Mouse (Mus musculus) stomach, embryonic 14.5 days (tissue): ENCODE measurements around the gene Selplg. TPM values are rescaled to one million over a fixed set of nuclear protein-coding genes. Genes with fewer than 3 reads are reported as not detected.

Source experiments
- ATAC-seq: fragments of 200-750 bp; cut with Nextera tagmentation; 2 replicates; pipeline ENCODE4 v1.8.0; 2017; ENCODE audit warnings: low read depth, moderate TSS enrichment; ENCODE audit not compliant: insufficient number of reproducible peaks, insufficient read depth, low FRiP score
- H3K27ac ChIP-seq: fragments of 300-500 bp; sonication (generic); 2 replicates; pipeline ENCODE4 v1.5.1; 2014; ENCODE audit warnings: mild to moderate bottlenecking, low read length, moderate library complexity, mixed read lengths
- H3K27me3 ChIP-seq: fragments of 300-500 bp; sonication (generic); 2 replicates; pipeline ENCODE4 v1.6.1; 2014; ENCODE audit warnings: low read length, control low read depth, mixed read lengths; ENCODE audit not compliant: control insufficient read depth, insufficient read depth
- H3K36me3 ChIP-seq: fragments of 300-500 bp; sonication (generic); 2 replicates; pipeline ENCODE4 v1.6.1; 2014; ENCODE audit warnings: mild to moderate bottlenecking, control low read depth, low read length, moderate library complexity, mixed read lengths; ENCODE audit not compliant: control insufficient read depth, insufficient read depth
- H3K4me1 ChIP-seq: fragments of 300-500 bp; sonication (generic); 2 replicates; pipeline ENCODE4 v1.6.1; 2014; ENCODE audit warnings: low read length, control low read depth, mixed read lengths; ENCODE audit not compliant: control insufficient read depth, insufficient read depth
- H3K4me2 ChIP-seq: fragments of 300-500 bp; sonication (generic); replicated peaks from 2 replicates; pipeline ENCODE4 v1.6.1; 2014; ENCODE audit warnings: low read depth, low read length, control low read depth
- H3K4me3 ChIP-seq: fragments of 300-500 bp; sonication (generic); 2 replicates; pipeline ENCODE4 v1.5.1; 2014; ENCODE audit warnings: low read depth, low read length, control low read depth
- H3K9ac ChIP-seq: fragments of 300-500 bp; sonication (generic); replicated peaks from 2 replicates; pipeline ENCODE4 v1.6.1; 2014; ENCODE audit warnings: low read depth, mild to moderate bottlenecking, control low read depth, low read length, moderate library complexity, mixed read lengths
- H3K9me3 ChIP-seq: fragments of 300-500 bp; sonication (generic); 2 replicates; pipeline ENCODE4 v1.6.1; 2016; ENCODE audit warnings: low read depth, low read length, control low read depth; ENCODE audit not compliant: control insufficient read depth
- WGBS: fragments of 180-500 bp; shearing (Covaris S2); extraction: QIAGEN DNeasy Blood & Tissue Kit; methylation state at CpG from one replicate; pipeline ENCODE4 v1.1.7; 2014; 5-methylcytosine and 5-hydroxymethylcytosine counted together
- polyA plus RNA-seq: library from polyadenylated mRNA; unstranded; fragments of >200 nt; fragmentation: Nextera tagmentation; extraction: Ambion mirVana; gene quantifications from 2 replicates; pipeline ENCODE4 v1.2.1, GENCODE M21; 2014

Gene Selplg
- polyA plus RNA-seq, 1 experiment from 2014 or later: 4.5 TPM

DNA sequence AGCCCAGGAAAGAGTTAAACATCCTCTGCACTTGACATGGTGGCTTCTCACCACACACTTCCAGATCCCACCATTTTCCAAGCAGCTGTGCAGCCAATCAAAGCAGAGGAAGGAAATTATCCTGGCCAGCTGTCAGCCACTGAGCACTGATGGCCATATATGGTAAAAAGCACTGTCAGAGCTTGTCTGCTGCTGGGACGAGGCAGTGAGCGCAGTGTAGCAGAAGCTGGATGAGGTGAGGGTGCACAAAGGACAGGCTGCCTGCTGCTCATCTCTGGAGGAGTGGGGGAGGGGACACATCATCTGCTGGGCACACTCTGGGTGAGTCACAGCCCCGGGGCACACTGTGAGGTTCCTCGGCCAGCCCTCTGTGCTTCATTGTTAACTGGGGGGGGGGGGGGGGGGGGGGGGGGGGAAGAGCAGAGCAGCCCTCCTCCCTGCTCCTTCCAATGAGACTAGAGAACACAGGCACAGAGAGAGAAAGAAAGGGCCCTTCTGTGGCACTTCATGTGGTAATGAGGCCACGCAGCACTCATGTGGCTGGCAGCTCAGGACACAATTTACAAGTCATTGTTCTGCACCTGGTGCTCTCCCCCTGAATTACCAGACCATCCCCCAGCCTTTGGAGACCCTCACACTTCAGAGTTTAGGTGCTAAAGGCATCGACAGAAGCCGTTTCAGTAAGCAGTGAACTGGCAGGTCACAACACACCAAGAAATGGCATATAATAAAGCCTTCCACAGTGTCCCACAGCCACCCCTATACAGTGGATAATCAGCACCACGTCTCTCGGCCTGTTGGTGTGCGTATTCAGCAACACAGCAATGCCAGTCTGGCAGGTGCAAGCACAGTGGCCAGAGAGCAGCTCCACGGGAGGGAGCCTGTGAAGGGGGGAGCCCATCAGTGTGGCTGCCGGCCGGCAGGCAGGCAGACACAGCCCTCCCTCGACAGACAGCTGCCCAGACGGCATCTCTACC, 40.8 kb upstream of the Selplg start:
- Histone ChIP-seq H3K4me2 (peak overlapping the region; percentile 37), H3K27me3 (no peaks in the 10 kb centered on the region), H3K4me1 (peaks cover 58% of the 10 kb centered on the region), H3K27ac (peak overlapping the region; percentile 92), H3K9ac (peak overlapping the region; percentile 11; the same call in 1 of the 2 replicates), H3K9me3 (no peaks in the 10 kb centered on the region), H3K36me3 (no peaks in the 10 kb centered on the region), H3K4me3 (peak overlapping the region; percentile 12; the same call in 1 of the 2 replicates)
- 15% methylated on average over 15 of the region's 15 CpGs for WGBS
- ATAC-seq: peak; percentile 82

DNA sequence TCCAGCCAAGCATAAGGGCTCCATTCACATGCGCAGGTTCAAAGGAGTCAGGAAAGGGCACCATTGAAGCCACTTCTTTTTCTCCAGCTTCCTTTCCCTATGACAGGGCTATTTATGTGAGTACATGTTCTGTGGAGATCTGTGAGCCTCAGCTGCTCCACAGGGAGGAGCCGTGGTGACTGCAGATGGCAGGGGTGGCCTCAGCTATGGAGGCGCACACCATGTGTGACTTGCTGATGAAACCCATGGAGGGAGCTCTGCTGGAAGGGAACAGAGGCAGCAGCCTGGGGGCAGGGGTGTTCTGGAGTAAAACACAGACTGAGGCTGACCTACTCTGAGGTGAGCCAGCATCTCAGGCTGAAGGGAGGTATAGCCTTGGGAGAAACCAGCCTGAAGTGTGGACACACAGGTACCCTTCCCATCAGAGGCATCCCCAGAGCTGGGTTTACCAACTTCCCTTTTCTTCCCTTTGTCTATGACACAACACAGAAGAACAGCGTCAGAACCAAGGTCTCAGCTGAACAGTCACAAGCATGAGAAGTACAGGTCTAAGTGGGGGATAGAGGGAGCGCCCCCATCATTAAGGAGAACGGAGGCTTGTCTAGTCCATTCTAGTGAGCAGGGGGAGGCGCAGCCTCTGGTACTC, 39.6 kb upstream of the Selplg start:
- ATAC-seq: no peak
- no peaks in the 10 kb centered on the region for H3K9me3 ChIP-seq
- H3K9ac ChIP-seq: no peak overlapping the region
- peak overlapping the region; percentile 85; the same call in 1 of the 2 replicates for H3K27ac ChIP-seq
- H3K27me3 ChIP-seq: no peaks in the 10 kb centered on the region
- WGBS: 84% methylated on average over 7 of the region's 7 CpGs
- no peaks in the 10 kb centered on the region for H3K36me3 ChIP-seq
- H3K4me2 ChIP-seq: no peak overlapping the region
- H3K4me1 ChIP-seq: peaks cover 58% of the 10 kb centered on the region
- no peak overlapping the region for H3K4me3 ChIP-seq

DNA sequence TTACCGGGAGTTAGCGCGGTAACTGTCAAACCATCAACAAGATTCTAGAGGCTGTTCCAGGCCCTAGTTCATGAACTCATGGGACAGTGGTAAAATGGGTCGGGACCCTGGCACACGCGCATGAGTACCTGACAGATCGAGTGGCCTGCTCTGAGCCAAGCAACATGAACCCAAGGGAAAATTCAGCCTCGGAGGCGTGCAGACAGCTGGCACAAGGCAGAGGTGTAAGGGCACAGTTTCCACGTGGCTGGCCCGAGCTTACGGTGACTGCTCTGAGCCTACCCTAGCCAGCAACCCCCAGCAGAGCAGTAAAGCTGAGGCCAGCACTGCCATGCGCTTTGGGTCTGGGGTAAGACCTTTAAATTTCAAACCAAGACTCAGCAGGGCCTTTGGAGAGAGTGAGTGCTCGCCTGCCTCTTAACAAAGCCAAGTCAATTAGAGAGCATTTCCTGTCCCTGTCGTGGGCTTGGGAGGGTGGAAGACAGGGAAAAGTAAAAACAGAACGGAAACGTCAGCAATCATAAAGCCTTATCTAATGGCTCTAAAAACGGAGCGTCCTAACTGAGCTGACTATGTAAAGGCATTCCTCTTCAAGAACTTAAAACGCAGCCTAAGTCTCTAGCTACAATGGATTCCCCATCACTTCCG, 38.1 kb upstream of the Selplg start:
- no peak overlapping the region for H3K4me2 ChIP-seq
- no peaks in the 10 kb centered on the region for H3K36me3 ChIP-seq
- whole genome bisulfite sequencing: 51% methylated on average over 21 of the region's 21 CpGs
- H3K4me1 ChIP-seq: peaks cover 58% of the 10 kb centered on the region
- no peaks in the 10 kb centered on the region for H3K9me3 ChIP-seq
- H3K27me3 ChIP-seq: no peaks in the 10 kb centered on the region
- no peak for ATAC-seq
- no peak overlapping the region for H3K4me3 ChIP-seq
- H3K27ac ChIP-seq: peak overlapping the region; percentile 59
- H3K9ac ChIP-seq: no peak overlapping the region

DNA sequence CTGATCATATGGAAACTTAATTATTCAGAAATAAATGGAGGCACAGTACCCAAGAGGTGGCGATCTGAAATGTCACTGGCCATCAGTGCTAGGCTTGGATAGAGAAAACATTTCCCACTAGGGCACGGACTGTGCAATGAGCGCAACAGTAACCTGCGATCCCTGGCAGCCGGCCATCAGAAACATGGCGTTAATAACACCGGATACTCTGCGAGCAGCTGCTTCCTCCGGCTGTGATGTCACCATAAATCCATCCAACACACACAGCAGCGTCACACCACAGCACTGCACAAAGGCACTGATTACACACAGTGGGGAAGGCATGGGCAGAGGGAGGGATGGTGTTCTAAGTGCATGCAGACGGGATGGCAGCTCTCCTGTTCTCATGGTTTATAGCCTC, 36.7 kb upstream of the Selplg start:
- Histone ChIP-seq H3K4me1 (peaks cover 51% of the 10 kb centered on the region), H3K36me3 (no peaks in the 10 kb centered on the region), H3K27me3 (no peaks in the 10 kb centered on the region), H3K9ac (no peak overlapping the region), H3K4me2 (no peak overlapping the region), H3K27ac (no peak overlapping the region), H3K4me3 (no peak overlapping the region), H3K9me3 (no peaks in the 10 kb centered on the region)
- ATAC-seq: 0 out of 2 replicates have a peak, but pooled peaks have one; percentile 23
- WGBS: 39% methylated on average over 11 of the region's 11 CpGs

DNA sequence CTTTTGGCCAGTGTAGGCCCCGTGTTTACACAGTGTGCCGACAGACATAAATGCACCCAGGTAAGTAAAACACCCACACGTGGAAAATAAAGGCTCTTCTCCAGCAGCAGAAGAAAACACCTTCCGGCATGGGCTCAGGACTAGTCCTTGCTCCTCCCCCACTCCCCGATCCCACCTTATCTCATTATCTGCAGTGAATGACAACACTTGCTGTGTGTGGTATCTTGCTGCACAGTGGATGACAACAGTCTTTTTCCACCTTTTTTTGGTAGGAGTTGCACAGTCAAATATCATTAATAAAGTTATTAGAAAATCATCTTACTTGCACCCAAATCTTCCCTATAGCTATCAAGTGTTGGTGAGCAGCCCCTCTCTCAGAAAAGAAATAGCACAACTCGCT, 32.5 kb upstream of the Selplg start:
- Histone ChIP-seq H3K9ac (no peak overlapping the region), H3K4me2 (no peak overlapping the region), H3K27me3 (no peaks in the 10 kb centered on the region), H3K4me3 (no peak overlapping the region), H3K4me1 (peaks cover 11% of the 10 kb centered on the region; the same call in 1 of the 2 replicates), H3K36me3 (peaks cover 14% of the 10 kb centered on the region; the same call in 1 of the 2 replicates), H3K27ac (no peak overlapping the region), H3K9me3 (no peaks in the 10 kb centered on the region)
- no peak for ATAC-seq
- 80% methylated on average over 6 of the region's 6 CpGs for WGBS

- H3K27me3 ChIP-seq: no peaks in the 10 kb centered on the region
- H3K9ac ChIP-seq: no peak overlapping the region
- no peak overlapping the region for H3K4me2 ChIP-seq
- H3K4me1 ChIP-seq: peaks cover 9% of the 10 kb centered on the region; the same call in 1 of the 2 replicates
- no peak for ATAC-seq
- peaks cover 14% of the 10 kb centered on the region; the same call in 1 of the 2 replicates for H3K36me3 ChIP-seq
- H3K9me3 ChIP-seq: no peaks in the 10 kb centered on the region
- no peak overlapping the region for H3K27ac ChIP-seq
- WGBS: 93% methylated on average over 12 of the region's 12 CpGs
- H3K4me3 ChIP-seq: no peak overlapping the region
Measured at GRCm38 (mm10) chr5:113863994-113864393, 31.6 kb upstream of the Selplg start.

DNA sequence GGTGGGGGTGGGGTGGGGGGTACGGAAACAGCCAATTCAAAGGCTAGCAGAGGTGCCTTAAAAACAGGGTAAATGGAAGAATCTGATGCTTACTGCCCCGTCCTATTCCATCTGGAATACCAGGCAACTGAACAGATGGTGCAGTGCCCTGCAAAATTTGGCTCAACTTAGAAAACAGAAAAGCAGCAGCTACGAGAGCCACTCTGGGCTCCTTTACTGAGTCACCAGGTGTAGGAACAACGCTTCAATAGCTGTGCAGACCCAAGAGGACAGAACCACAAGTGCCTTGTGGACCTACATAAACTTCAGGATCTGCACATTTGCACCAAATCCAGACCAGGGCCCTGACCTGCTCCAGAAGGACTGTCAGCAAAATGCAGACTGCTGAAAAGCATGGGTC, 30.0 kb upstream of the Selplg start:
- Histone ChIP-seq H3K4me2 (no peak overlapping the region), H3K4me3 (no peak overlapping the region), H3K27ac (no peak overlapping the region), H3K36me3 (peaks cover 14% of the 10 kb centered on the region; the same call in 1 of the 2 replicates), H3K27me3 (no peaks in the 10 kb centered on the region), H3K9ac (no peak overlapping the region), H3K4me1 (peaks cover 6% of the 10 kb centered on the region; the same call in 1 of the 2 replicates), H3K9me3 (no peaks in the 10 kb centered on the region)
- 93% methylated on average over 4 of the region's 4 CpGs for WGBS
- ATAC-seq: no peak

- 94% methylated on average over 8 of the region's 8 CpGs for WGBS
Measured at GRCm38 (mm10) chr5:113861294-113861693, 28.9 kb upstream of the Selplg start.

More at GRCm38 (mm10) chr5:113861294-113861693, 28.9 kb upstream of the Selplg start:
- no peak overlapping the region for H3K4me3 ChIP-seq
- peaks cover 14% of the 10 kb centered on the region; the same call in 1 of the 2 replicates for H3K36me3 ChIP-seq
- no peak overlapping the region for H3K4me2 ChIP-seq
- no peak for ATAC-seq
- peaks cover 6% of the 10 kb centered on the region; the same call in 1 of the 2 replicates for H3K4me1 ChIP-seq
- H3K9me3 ChIP-seq: no peaks in the 10 kb centered on the region
- no peak overlapping the region for H3K27ac ChIP-seq
- H3K9ac ChIP-seq: no peak overlapping the region
- H3K27me3 ChIP-seq: no peaks in the 10 kb centered on the region
